ENCODE assay signal across 24 mouse cellular contexts in genomic region chr8:92387893-92388292, GRCm38 (mm10). TPM values are rescaled to one million over a fixed set of nuclear protein-coding genes. Genes with fewer than 3 reads are reported as not detected.
DNase-seq lines count a peak whose midpoint lies in the region; ATAC-seq and TF ChIP-seq lines count a peak whose summit lies in the region.
"Had no signal": no experiment of that assay in that cellular context is flagged by ENCODE, and none has a peak within 500 bp of the region (broad histone marks: within the 10 kb centered on the region; RNA-seq: fewer than 3 reads in every experiment).

No protein-coding gene starts in this region.

- H3K4me3 ChIP-seq in forebrain, embryonic 11.5 days (ENCODE audit: low read depth, low read length): no peak overlapping the region
- no peak overlapping the region for H3K4me3 ChIP-seq in forebrain, postnatal 0 days (ENCODE audit: low read depth, low read length)
- H3K4me3 ChIP-seq in midbrain, embryonic 14.5 days (replicated peaks; ENCODE audit: low read depth, low read length): no peak overlapping the region
- no peak overlapping the region for H3K4me3 ChIP-seq in hindbrain, embryonic 13.5 days
- H3K4me3 ChIP-seq: embryonic facial prominence, embryonic 12.5 days; embryonic facial prominence, embryonic 15.5 days; erythroblast, embryonic 14.5 days; forebrain, embryonic 10.5 days; forebrain, embryonic 13.5 days; forebrain, embryonic 15.5 days had no signal

- H3K27me3 ChIP-seq in forebrain, embryonic 11.5 days (ENCODE audit: control insufficient read depth, insufficient read depth, low read length): no peaks in the 10 kb centered on the region
- H3K27me3 ChIP-seq in forebrain, postnatal 0 days (ENCODE audit: insufficient read depth, low read length): peaks cover 5% of the 10 kb centered on the region; the same call in 1 of the 2 replicates
- no peaks in the 10 kb centered on the region for H3K27me3 ChIP-seq in midbrain, embryonic 14.5 days (ENCODE audit: control insufficient read depth, insufficient read depth, low read length)
- H3K27me3 ChIP-seq in hindbrain, embryonic 13.5 days: peaks cover 26% of the 10 kb centered on the region
- H3K27me3 ChIP-seq: embryonic facial prominence, embryonic 12.5 days; embryonic facial prominence, embryonic 15.5 days; forebrain, embryonic 15.5 days; Patski had no signal

- no peak overlapping the region for H3K27ac ChIP-seq in forebrain, embryonic 11.5 days (ENCODE audit: low read depth, low read length)
- no peak overlapping the region for H3K27ac ChIP-seq in forebrain, postnatal 0 days (ENCODE audit: low read depth, low read length)
- H3K27ac ChIP-seq in midbrain, embryonic 14.5 days (replicated peaks; ENCODE audit: low read depth, low read length): no peak overlapping the region
- H3K27ac ChIP-seq in hindbrain, embryonic 13.5 days: no peak overlapping the region
- H3K27ac ChIP-seq: embryonic facial prominence, embryonic 12.5 days; embryonic facial prominence, embryonic 15.5 days; forebrain, embryonic 10.5 days; forebrain, embryonic 13.5 days; forebrain, embryonic 15.5 days had no signal

- DNase-seq in forebrain, embryonic 11.5 days (ENCODE audit: low spot score): peak; percentile 37
- no peak for DNase-seq in forebrain, postnatal 0 days
- peak; percentile 35 for DNase-seq in R1 (ENCODE audit: low read depth, low spot score)
- DNase-seq in midbrain, embryonic 14.5 days: no peak
- DNase-seq: adrenal gland, adult 2 months; adrenal gland, postnatal 10 days; adrenal gland, postnatal 25 days; cerebellum, adult 11 months; cerebellum, adult 18-20 months; cerebellum, adult 8-10 months; cerebellum, adult 9-11 months; cerebellum, postnatal 14 days; cerebellum, postnatal 36 days; embryo, embryonic 11 days had no signal

- H3K4me2 ChIP-seq in forebrain, embryonic 11.5 days (ENCODE audit: low read depth, low read length, severe bottlenecking): no peak overlapping the region
- H3K4me2 ChIP-seq in forebrain, postnatal 0 days (ENCODE audit: low read depth): no peak overlapping the region
- H3K4me2 ChIP-seq in midbrain, embryonic 14.5 days (ENCODE audit: low read length): no peak overlapping the region
- no peak overlapping the region for H3K4me2 ChIP-seq in hindbrain, embryonic 13.5 days
- H3K4me2 ChIP-seq: embryonic facial prominence, embryonic 12.5 days; embryonic facial prominence, embryonic 15.5 days; forebrain, embryonic 13.5 days; forebrain, embryonic 15.5 days had no signal

- WGBS in forebrain, embryonic 11.5 days: 66% methylated on average over 4 of the region's 4 CpGs
- 87% methylated on average over 4 of the region's 4 CpGs for WGBS in forebrain, postnatal 0 days
- WGBS in midbrain, embryonic 14.5 days: 88% methylated on average over 4 of the region's 4 CpGs
- WGBS in hindbrain, embryonic 13.5 days: 81% methylated on average over 4 of the region's 4 CpGs

- H3K9me3 ChIP-seq in forebrain, embryonic 11.5 days (ENCODE audit: control insufficient read depth, low read length): no peaks in the 10 kb centered on the region
- no peaks in the 10 kb centered on the region for H3K9me3 ChIP-seq in forebrain, postnatal 0 days (ENCODE audit: low read length)
- no peaks in the 10 kb centered on the region for H3K9me3 ChIP-seq in midbrain, embryonic 14.5 days (ENCODE audit: control insufficient read depth, low read length)
- no peaks in the 10 kb centered on the region for H3K9me3 ChIP-seq in hindbrain, embryonic 13.5 days
- H3K9me3 ChIP-seq: embryonic facial prominence, embryonic 12.5 days; embryonic facial prominence, embryonic 15.5 days; forebrain, embryonic 10.5 days; forebrain, embryonic 13.5 days; forebrain, embryonic 15.5 days had no signal

- no peak for TF ChIP-seq CTCF in forebrain, postnatal 0 days (IDR thresholded peaks at IDR 0.05; ENCODE audit: low read depth)

- no peak for ATAC-seq in forebrain, embryonic 11.5 days (replicated peaks; ENCODE audit: low FRiP score)
- ATAC-seq in forebrain, postnatal 0 days: no peak
- ATAC-seq in midbrain, embryonic 14.5 days (ENCODE audit: low FRiP score, low TSS enrichment): no peak
- no peak for ATAC-seq in hindbrain, embryonic 13.5 days (ENCODE audit: low FRiP score)
- ATAC-seq: forebrain, embryonic 13.5 days; forebrain, embryonic 15.5 days; Patski had no signal

- H3K36me3 ChIP-seq in forebrain, embryonic 11.5 days (ENCODE audit: control insufficient read depth, insufficient read depth, low read length): no peaks in the 10 kb centered on the region
- H3K36me3 ChIP-seq in forebrain, postnatal 0 days (ENCODE audit: insufficient read depth): no peaks in the 10 kb centered on the region
- H3K36me3 ChIP-seq in midbrain, embryonic 14.5 days (ENCODE audit: control insufficient read depth, insufficient read depth, low read length): no peaks in the 10 kb centered on the region
- H3K36me3 ChIP-seq in hindbrain, embryonic 13.5 days: no peaks in the 10 kb centered on the region
- H3K36me3 ChIP-seq: embryonic facial prominence, embryonic 12.5 days; embryonic facial prominence, embryonic 15.5 days; forebrain, embryonic 10.5 days; forebrain, embryonic 15.5 days; G1E had no signal

- no peaks in the 10 kb centered on the region for H3K4me1 ChIP-seq in forebrain, embryonic 11.5 days (replicated peaks; ENCODE audit: control insufficient read depth, insufficient read depth, low read length)
- no peaks in the 10 kb centered on the region for H3K4me1 ChIP-seq in forebrain, postnatal 0 days (ENCODE audit: insufficient read depth)
- peaks cover 4% of the 10 kb centered on the region; the same call in 1 of the 2 replicates for H3K4me1 ChIP-seq in midbrain, embryonic 14.5 days (ENCODE audit: control insufficient read depth, insufficient read depth, low read length)
- H3K4me1 ChIP-seq in hindbrain, embryonic 13.5 days (replicated peaks): peaks cover 7% of the 10 kb centered on the region
- H3K4me1 ChIP-seq: embryonic facial prominence, embryonic 12.5 days; embryonic facial prominence, embryonic 15.5 days; forebrain, embryonic 13.5 days; forebrain, embryonic 15.5 days had no signal

- H3K9ac ChIP-seq in forebrain, embryonic 11.5 days (ENCODE audit: low read length): no peak overlapping the region
- H3K9ac ChIP-seq in forebrain, postnatal 0 days: no peak overlapping the region
- H3K9ac ChIP-seq in midbrain, embryonic 14.5 days (replicated peaks; ENCODE audit: low read length): no peak overlapping the region
- H3K9ac ChIP-seq in hindbrain, embryonic 13.5 days: no peak overlapping the region
- H3K9ac ChIP-seq: embryonic facial prominence, embryonic 12.5 days; embryonic facial prominence, embryonic 15.5 days; forebrain, embryonic 13.5 days; forebrain, embryonic 15.5 days had no signal

RNA-seq across cellular contexts. Expression of gene Irx5, which starts 30.5 kb away (rescaled TPM):
- 9.0 and 9.5 TPM in 2 replicates for polyA plus RNA-seq in forebrain, embryonic 11.5 days (2014; fragmentation: Nextera tagmentation; extraction: Ambion mirVana)
- 0.92 and 2.7 TPM in 2 replicates for total RNA-seq in forebrain, postnatal 0 days (2014; rRNA removed)
- polyA plus RNA-seq in forebrain, postnatal 0 days (2015; fragmentation: Nextera tagmentation; extraction: Ambion mirVana): 0.64 and 1.6 TPM in 2 replicates
- polyA plus RNA-seq in midbrain, embryonic 14.5 days (2014; fragmentation: Nextera tagmentation; extraction: Ambion mirVana): 30.7 and 32.2 TPM in 2 replicates
- 15.4 and 18.4 TPM in 2 replicates for polyA plus RNA-seq in hindbrain, embryonic 13.5 days (2015; fragmentation: Nextera tagmentation; extraction: Ambion mirVana)
- total RNA-seq: common myeloid progenitor, adult 5-6 weeks had no signal

Comparison
In these comparisons a context has a peak if more than half of its experiments do, and no peak if none do; other contexts are left out.
1. DNase-seq: peak in forebrain, embryonic 11.5 days (single experiment) and R1 (single experiment); none in forebrain, postnatal 0 days (single experiment) and midbrain, embryonic 14.5 days (single experiment).